Mouse (Mus musculus) thymus, postnatal 36 days (tissue): Measurements from ENCODE around the gene Snx27.

Source experiments
- DNase-seq, 2 experiments: peaks; one replicate each; pipeline ENCODE4 v3.0.0; 2022; ENCODE audit warnings: mixed read lengths in 2 of 2

Gene Snx27

GRCm38 (mm10) chr3:94473567-94474232 lies 108.8 kb downstream of the Snx27 start:
- DNase-seq = no peak

DNA sequence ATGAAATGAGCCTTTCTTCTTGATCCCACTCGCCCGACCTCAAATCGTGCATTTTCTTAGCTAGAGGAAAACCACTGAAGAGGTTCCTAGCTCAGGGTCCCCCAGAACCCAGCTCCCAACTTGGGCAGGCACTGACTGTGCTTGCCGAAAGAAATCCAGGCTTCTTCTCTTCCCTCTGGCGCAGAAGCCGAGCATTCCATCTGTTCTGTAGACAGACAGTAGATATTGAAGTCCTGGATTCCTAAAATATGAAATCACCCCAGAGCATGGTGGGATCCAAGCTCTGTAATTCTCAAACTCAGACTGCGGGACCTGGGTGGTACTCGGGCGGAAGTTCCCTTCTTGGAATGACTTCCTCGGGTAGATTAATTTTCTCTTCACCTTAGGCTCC lies 109.4 kb downstream of the Snx27 start:
- DNase-seq = no peak

DNA sequence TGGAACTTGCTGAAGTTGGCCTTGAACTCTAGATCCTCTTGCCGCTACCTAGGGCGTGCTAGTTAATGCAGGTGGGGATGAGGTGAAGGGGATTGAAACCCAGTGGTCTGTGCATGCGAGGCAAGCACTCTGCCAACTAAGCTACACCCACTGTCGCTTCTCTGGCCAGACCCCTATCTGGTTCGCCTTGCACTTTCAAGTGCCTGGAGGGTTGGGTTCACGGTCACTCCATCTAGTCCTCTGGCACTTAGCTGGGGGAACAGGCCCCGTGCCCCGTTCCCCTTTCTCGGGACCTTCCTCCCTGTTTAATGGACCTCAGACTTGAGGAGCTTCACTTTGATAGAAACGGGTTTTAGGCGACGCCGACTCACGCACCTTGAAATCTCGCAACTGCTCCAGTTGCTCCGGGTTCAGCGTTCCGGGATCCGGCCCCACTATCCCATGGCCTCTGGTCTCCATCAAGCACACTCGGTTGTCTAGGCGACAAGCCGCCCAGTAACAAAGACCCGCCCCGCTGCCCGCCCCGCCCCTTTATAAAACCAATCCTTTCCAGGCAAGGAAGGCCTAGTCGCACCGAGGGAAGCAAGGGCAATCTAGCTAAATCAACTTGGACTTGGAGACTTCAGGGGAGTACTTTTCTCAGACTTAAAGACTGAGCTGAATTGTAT lies 109.9 kb downstream of the Snx27 start:
- no peak for DNase-seq

DNA sequence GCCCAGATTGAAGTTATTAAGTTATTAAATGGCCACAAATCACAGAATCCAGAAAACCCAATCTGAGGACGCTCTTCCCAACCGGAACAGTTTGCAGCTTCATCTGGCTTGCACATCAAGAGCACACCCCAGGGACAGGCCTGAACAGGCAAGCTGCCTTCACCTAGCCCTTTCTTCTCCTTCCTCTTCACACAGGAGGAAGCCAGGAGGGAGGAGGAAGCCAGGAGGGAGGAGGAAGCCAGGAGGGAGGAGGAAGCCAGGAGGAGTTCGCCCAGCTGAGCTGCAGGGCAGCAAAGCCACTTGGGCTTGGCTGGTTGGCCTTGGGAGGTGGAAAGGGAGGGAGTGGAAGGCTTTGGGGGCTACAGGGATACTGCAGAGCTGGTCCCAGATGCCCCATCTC lies 113.6 kb downstream of the Snx27 start:
- no peak for DNase-seq

DNA sequence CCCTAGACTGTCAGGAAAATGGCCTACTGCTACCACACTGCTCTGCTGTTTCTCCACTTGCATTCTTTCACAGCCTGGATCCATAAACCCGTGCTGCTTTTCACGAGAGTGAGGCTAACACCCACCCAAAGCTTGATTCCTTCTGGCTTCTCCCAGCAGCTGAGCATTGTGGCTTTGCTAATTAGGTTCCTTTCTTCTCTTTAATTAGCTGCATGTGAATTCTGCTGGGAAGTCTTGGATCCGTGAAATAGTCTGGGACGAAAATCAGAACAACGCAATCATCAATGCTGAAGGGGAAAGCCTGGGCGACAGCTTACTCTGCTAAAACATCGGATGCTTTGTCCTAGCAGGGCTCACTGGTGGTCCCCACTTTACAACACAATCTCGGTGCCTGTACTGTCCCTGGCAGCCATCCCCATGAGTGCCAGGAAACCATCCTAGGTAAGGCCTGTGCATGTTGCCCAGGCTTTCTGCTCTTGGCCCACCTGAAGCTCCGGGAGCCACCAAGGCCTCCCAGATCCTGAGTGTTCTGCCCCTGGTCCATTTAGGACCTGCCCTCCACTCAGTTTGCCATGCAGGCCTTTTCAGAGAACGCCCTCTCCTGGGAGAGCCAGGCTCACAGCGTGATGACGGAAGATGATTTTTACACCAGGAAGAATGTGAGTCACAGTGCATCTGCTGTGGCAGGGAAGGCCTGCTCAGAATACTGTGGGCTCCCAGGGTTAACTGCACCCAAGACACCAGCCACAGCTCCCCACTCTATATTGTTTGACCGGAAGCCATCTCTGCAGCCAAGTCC lies 116.7 kb downstream of the Snx27 start:
- DNase-seq = no peak

DNA sequence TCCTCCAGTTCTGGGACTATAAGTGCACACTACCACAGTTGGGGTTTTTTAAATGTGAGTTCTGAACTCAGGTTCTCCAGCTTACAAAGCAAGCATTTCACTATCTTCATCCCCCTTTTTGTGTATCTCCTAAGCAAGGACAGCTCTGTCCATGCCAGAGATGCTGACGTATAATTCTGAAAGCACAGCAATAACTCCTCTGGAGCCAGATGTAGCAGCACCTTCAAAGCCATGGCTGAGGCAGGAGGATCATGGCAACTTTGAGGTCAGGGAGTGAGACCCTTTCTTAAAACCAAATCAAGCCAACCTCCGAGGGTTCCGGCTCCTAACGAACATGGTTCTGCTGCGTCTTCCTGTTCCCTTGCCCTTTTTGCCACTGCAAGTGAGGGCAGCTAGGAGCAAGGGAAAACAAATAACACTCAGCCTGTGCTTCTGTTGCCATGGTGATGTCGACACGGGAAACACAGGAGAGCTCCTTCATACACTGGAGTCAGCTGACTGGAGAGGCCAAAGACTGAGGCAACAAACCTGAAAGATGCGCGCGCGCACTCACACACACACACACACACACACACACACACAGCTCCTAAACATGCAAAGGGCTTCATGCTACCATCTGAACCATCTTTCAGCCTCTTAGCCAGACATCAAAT lies 118.5 kb downstream of the Snx27 start:
- no peak for DNase-seq

DNA sequence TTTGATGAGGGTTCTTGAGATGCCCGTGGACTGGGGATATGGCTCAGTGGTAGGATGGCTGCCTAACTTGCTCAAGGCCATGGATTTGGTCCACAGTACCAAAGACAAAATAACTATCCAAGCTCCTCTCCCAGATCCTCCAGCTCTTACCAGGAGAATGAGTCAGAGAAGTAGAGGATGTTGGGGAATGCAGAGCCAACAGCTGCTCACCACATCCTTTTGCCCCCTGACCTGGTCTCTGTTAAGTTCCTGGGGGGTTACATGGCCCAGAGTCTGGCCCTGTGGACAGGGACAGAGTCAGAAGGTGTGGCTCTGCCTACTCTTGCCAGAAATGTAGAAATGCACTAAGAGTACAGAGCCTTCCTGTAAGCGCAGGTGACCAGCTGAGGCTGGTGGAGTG lies 122.7 kb downstream of the Snx27 start:
- DNase-seq = no peak

GRCm38 (mm10) chr3:94457055-94457454 lies 125.5 kb downstream of the Snx27 start:
- DNase-seq = no peak

DNA sequence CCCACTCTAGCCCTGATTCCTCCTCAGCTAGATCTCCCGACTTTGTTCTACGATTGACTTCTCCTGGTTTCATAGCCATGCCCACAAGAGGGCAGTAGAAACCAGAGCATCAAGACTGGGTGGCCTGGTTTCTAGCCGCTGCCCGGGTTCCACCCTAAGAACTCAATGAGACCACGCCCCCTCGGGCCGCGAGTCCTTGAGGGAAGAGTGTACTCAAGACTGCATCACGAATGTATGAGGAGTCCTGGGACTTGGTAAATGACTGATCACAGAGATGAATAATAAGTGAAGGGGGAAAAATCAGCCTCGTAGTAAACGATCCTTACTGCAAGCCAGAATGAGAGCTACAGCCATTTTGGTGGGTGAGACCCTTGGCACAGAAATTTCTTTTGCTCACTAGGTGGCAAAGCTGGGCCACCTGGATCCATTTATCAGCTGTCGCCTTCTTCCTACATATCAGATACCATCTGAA lies 126.0 kb downstream of the Snx27 start:
- DNase-seq = peak; percentile 69 to 73

- DNase-seq = no peak
These were observed 133.1 kb downstream of the Snx27 start for GRCm38 (mm10) chr3:94449377-94449776.
